Mouse (Mus musculus): Measurements from ENCODE around the gene Ipo8.

The Ipo8 gene

GRCm38 (mm10) chr6:148830748-148831727 is at the start of gene Ipo8:
Gene Ipo8 (minus strand): TSS chr6:148831467.
- peak; percentile 78 to 87 for DNase-seq

GRCm38 (mm10) chr6:148873911-148874310 is 42.6 kb upstream of the Ipo8 start:
- DNase-seq = no peak

- DNase-seq = no peak
Observed at GRCm38 (mm10) chr6:148845629-148846028, 14.4 kb upstream of the Ipo8 start.

- DNase-seq = no peak
Observed at GRCm38 (mm10) chr6:148841760-148842159, 10.5 kb upstream of the Ipo8 start.

GRCm38 (mm10) chr6:148838460-148838859 is 7.2 kb upstream of the Ipo8 start:
- DNase-seq = no peak

GRCm38 (mm10) chr6:148831728-148832121 is 458 bp upstream of the Ipo8 start:
- no peak for DNase-seq

- DNase-seq = no peak
Observed at GRCm38 (mm10) chr6:148830355-148830747, 916 bp downstream of the Ipo8 start.

- DNase-seq = no peak
Observed at GRCm38 (mm10) chr6:148826119-148826518, 5.1 kb downstream of the Ipo8 start.

GRCm38 (mm10) chr6:148818624-148819343 is 12.5 kb downstream of the Ipo8 start:
- no peak for DNase-seq

- DNase-seq = no peak
Observed at GRCm38 (mm10) chr6:148816751-148817150, 14.5 kb downstream of the Ipo8 start.

GRCm38 (mm10) chr6:148811117-148811516 is 20.1 kb downstream of the Ipo8 start:
- DNase-seq = no peak

- no peak for DNase-seq
Observed at GRCm38 (mm10) chr6:148799773-148800172, 31.5 kb downstream of the Ipo8 start.

GRCm38 (mm10) chr6:148795145-148795544 is 36.1 kb downstream of the Ipo8 start:
- no peak for DNase-seq

- DNase-seq = no peak
Observed at GRCm38 (mm10) chr6:148789010-148789673, 42.1 kb downstream of the Ipo8 start.

- no peak for DNase-seq
Observed at GRCm38 (mm10) chr6:148786186-148786585, 45.1 kb downstream of the Ipo8 start.

GRCm38 (mm10) chr6:148784418-148784817 is 46.8 kb downstream of the Ipo8 start:
- DNase-seq = no peak

GRCm38 (mm10) chr6:148776236-148776635 is 55.0 kb downstream of the Ipo8 start:
- no peak for DNase-seq

- DNase-seq = no peak
Observed at GRCm38 (mm10) chr6:148771423-148771822, 59.8 kb downstream of the Ipo8 start.

GRCm38 (mm10) chr6:148768419-148768818 is 62.8 kb downstream of the Ipo8 start:
- no peak for DNase-seq

- DNase-seq = no peak
Observed at GRCm38 (mm10) chr6:148767228-148767627, 64.0 kb downstream of the Ipo8 start.

GRCm38 (mm10) chr6:148761967-148762712 is 69.1 kb downstream of the Ipo8 start:
- DNase-seq = no peak

- DNase-seq = no peak
Observed at GRCm38 (mm10) chr6:148761475-148761874, 69.8 kb downstream of the Ipo8 start.

All from thymus, adult 18-20 months (tissue).